Mouse (Mus musculus): Measurements from ENCODE around the gene Gm11492. TPM values are rescaled to one million over a fixed set of nuclear protein-coding genes. Genes with fewer than 3 reads are reported as not detected.

Gm11492 gene
- total and polyA plus RNA-seq, 3 experiments: 0.05 TPM; not detected in 2

GRCm38 (mm10) chr11:87595327-87595841, 28.9 kb downstream of the Gm11492 start:
- no peaks in the 10 kb centered on the region for H3K9me3 ChIP-seq (replicated peaks)
- TF ChIP-seq POLR2AphosphoS5 (IDR thresholded peaks at IDR 0.05; ENCODE audit: insufficient replicate concordance, low read depth, low read length) (no peak), GATA2 (IDR thresholded peaks at IDR 0.05; ENCODE audit: borderline replicate concordance, low read depth, low read length) (no peak), GATA1 (IDR thresholded peaks at IDR 0.05; ENCODE audit: borderline replicate concordance, low read length) (no peak), TAL1 (conservative IDR thresholded peaks at IDR 0.05; ENCODE audit: low read depth, low read length) (no peak), CTCF (IDR thresholded peaks at IDR 0.05; ENCODE audit: low read depth, low read length) (no peak)
- no peaks in the 10 kb centered on the region; the same call in 1 of the 2 replicates for H3K27me3 ChIP-seq (ENCODE audit: insufficient read depth, low read length)
- H3K36me3 ChIP-seq (replicated peaks): peaks cover 72% of the 10 kb centered on the region
- peak; percentile 84 for DNase-seq (ENCODE audit: low spot score)
- peak overlapping the region; percentile 72 for H3K4me3 ChIP-seq (ENCODE audit: low read depth, low read length)
- peaks cover 51% of the 10 kb centered on the region for H3K4me1 ChIP-seq (ENCODE audit: insufficient read depth, low read depth, low read length)
- no peak for ATAC-seq (ENCODE audit: extremely low read depth, insufficient number of reproducible peaks, low FRiP score, poor library complexity, severe bottlenecking)

GRCm38 (mm10) chr11:87595976-87596375, 29.5 kb downstream of the Gm11492 start:
- ATAC-seq (ENCODE audit: extremely low read depth, insufficient number of reproducible peaks, low FRiP score, poor library complexity, severe bottlenecking): no peak
- Histone ChIP-seq H3K9me3 (replicated peaks) (no peaks in the 10 kb centered on the region), H3K36me3 (replicated peaks) (peaks cover 78% of the 10 kb centered on the region), H3K4me3 (ENCODE audit: low read depth, low read length) (peak overlapping the region; percentile 72), H3K27me3 (ENCODE audit: insufficient read depth, low read length) (no peaks in the 10 kb centered on the region; the same call in 1 of the 2 replicates), H3K4me1 (ENCODE audit: insufficient read depth, low read depth, low read length) (peaks cover 46% of the 10 kb centered on the region)
- no peak for TF ChIP-seq POLR2AphosphoS5 (IDR thresholded peaks at IDR 0.05; ENCODE audit: insufficient replicate concordance, low read depth, low read length)
- TF ChIP-seq GATA1 (IDR thresholded peaks at IDR 0.05; ENCODE audit: borderline replicate concordance, low read length): no peak
- TF ChIP-seq GATA2 (IDR thresholded peaks at IDR 0.05; ENCODE audit: borderline replicate concordance, low read depth, low read length): no peak
- no peak for TF ChIP-seq CTCF (IDR thresholded peaks at IDR 0.05; ENCODE audit: low read depth, low read length)
- no peak for TF ChIP-seq TAL1 (conservative IDR thresholded peaks at IDR 0.05; ENCODE audit: low read depth, low read length)
- DNase-seq (ENCODE audit: low spot score): no peak

- peaks cover 45% of the 10 kb centered on the region for H3K4me1 ChIP-seq (ENCODE audit: insufficient read depth, low read depth, low read length)
- H3K36me3 ChIP-seq (replicated peaks): peaks cover 83% of the 10 kb centered on the region
- TF ChIP-seq POLR2AphosphoS5 (IDR thresholded peaks at IDR 0.05; ENCODE audit: insufficient replicate concordance, low read depth, low read length) (no peak), GATA1 (IDR thresholded peaks at IDR 0.05; ENCODE audit: borderline replicate concordance, low read length) (no peak), CTCF (IDR thresholded peaks at IDR 0.05; ENCODE audit: low read depth, low read length) (no peak), TAL1 (conservative IDR thresholded peaks at IDR 0.05; ENCODE audit: low read depth, low read length) (no peak), GATA2 (IDR thresholded peaks at IDR 0.05; ENCODE audit: borderline replicate concordance, low read depth, low read length) (no peak)
- H3K9me3 ChIP-seq (replicated peaks): no peaks in the 10 kb centered on the region
- DNase-seq (ENCODE audit: low spot score) (no peak), ATAC-seq (ENCODE audit: extremely low read depth, insufficient number of reproducible peaks, low FRiP score, poor library complexity, severe bottlenecking) (no peak)
- H3K4me3 ChIP-seq (ENCODE audit: low read depth, low read length): no peak overlapping the region
- H3K27me3 ChIP-seq (ENCODE audit: insufficient read depth, low read length): no peaks in the 10 kb centered on the region; the same call in 1 of the 2 replicates
These were observed 30.0 kb downstream of the Gm11492 start for GRCm38 (mm10) chr11:87596492-87596891.

- Histone ChIP-seq H3K9me3 (replicated peaks) (no peaks in the 10 kb centered on the region), H3K36me3 (replicated peaks) (peaks cover 88% of the 10 kb centered on the region), H3K4me1 (ENCODE audit: insufficient read depth, low read depth, low read length) (peaks cover 45% of the 10 kb centered on the region), H3K27me3 (ENCODE audit: insufficient read depth, low read length) (no peaks in the 10 kb centered on the region; the same call in 1 of the 2 replicates), H3K4me3 (ENCODE audit: low read depth, low read length) (no peak overlapping the region)
- no peak for TF ChIP-seq TAL1 (conservative IDR thresholded peaks at IDR 0.05; ENCODE audit: low read depth, low read length)
- no peak for TF ChIP-seq GATA1 (IDR thresholded peaks at IDR 0.05; ENCODE audit: borderline replicate concordance, low read length)
- TF ChIP-seq GATA2 (IDR thresholded peaks at IDR 0.05; ENCODE audit: borderline replicate concordance, low read depth, low read length): no peak
- TF ChIP-seq CTCF (IDR thresholded peaks at IDR 0.05; ENCODE audit: low read depth, low read length): no peak
- TF ChIP-seq POLR2AphosphoS5 (IDR thresholded peaks at IDR 0.05; ENCODE audit: insufficient replicate concordance, low read depth, low read length): no peak
- no peak for DNase-seq (ENCODE audit: low spot score)
- ATAC-seq (ENCODE audit: extremely low read depth, insufficient number of reproducible peaks, low FRiP score, poor library complexity, severe bottlenecking): no peak
These were observed 30.6 kb downstream of the Gm11492 start for GRCm38 (mm10) chr11:87597061-87597460.

GRCm38 (mm10) chr11:87599395-87600089, 33.1 kb downstream of the Gm11492 start:
- no peaks in the 10 kb centered on the region for H3K9me3 ChIP-seq (replicated peaks)
- no peak for ATAC-seq (ENCODE audit: extremely low read depth, insufficient number of reproducible peaks, low FRiP score, poor library complexity, severe bottlenecking)
- H3K4me3 ChIP-seq (ENCODE audit: low read depth, low read length): no peak overlapping the region
- H3K27me3 ChIP-seq (ENCODE audit: insufficient read depth, low read length): no peaks in the 10 kb centered on the region; the same call in 1 of the 2 replicates
- peaks cover 100% of the 10 kb centered on the region for H3K36me3 ChIP-seq (replicated peaks)
- no peak for DNase-seq (ENCODE audit: low spot score)
- TF ChIP-seq CTCF (IDR thresholded peaks at IDR 0.05; ENCODE audit: low read depth, low read length) (no peak), GATA1 (IDR thresholded peaks at IDR 0.05; ENCODE audit: borderline replicate concordance, low read length) (no peak), POLR2AphosphoS5 (IDR thresholded peaks at IDR 0.05; ENCODE audit: insufficient replicate concordance, low read depth, low read length) (no peak), GATA2 (IDR thresholded peaks at IDR 0.05; ENCODE audit: borderline replicate concordance, low read depth, low read length) (no peak), TAL1 (conservative IDR thresholded peaks at IDR 0.05; ENCODE audit: low read depth, low read length) (no peak)
- H3K4me1 ChIP-seq (ENCODE audit: insufficient read depth, low read depth, low read length): peaks cover 24% of the 10 kb centered on the region

- no peak overlapping the region for H3K4me3 ChIP-seq (ENCODE audit: low read depth, low read length)
- no peaks in the 10 kb centered on the region for H3K9me3 ChIP-seq (replicated peaks)
- no peaks in the 10 kb centered on the region; the same call in 1 of the 2 replicates for H3K27me3 ChIP-seq (ENCODE audit: insufficient read depth, low read length)
- TF ChIP-seq CTCF (IDR thresholded peaks at IDR 0.05; ENCODE audit: low read depth, low read length) (no peak), TAL1 (conservative IDR thresholded peaks at IDR 0.05; ENCODE audit: low read depth, low read length) (no peak), GATA2 (IDR thresholded peaks at IDR 0.05; ENCODE audit: borderline replicate concordance, low read depth, low read length) (no peak), POLR2AphosphoS5 (IDR thresholded peaks at IDR 0.05; ENCODE audit: insufficient replicate concordance, low read depth, low read length) (no peak), GATA1 (IDR thresholded peaks at IDR 0.05; ENCODE audit: borderline replicate concordance, low read length) (no peak)
- no peak for ATAC-seq (ENCODE audit: extremely low read depth, insufficient number of reproducible peaks, low FRiP score, poor library complexity, severe bottlenecking)
- peaks cover 100% of the 10 kb centered on the region for H3K36me3 ChIP-seq (replicated peaks)
- DNase-seq (ENCODE audit: low spot score): no peak
- H3K4me1 ChIP-seq (ENCODE audit: insufficient read depth, low read depth, low read length): peaks cover 17% of the 10 kb centered on the region
These were observed 33.9 kb downstream of the Gm11492 start for GRCm38 (mm10) chr11:87600322-87600853.

All from G1E (cell line).